Mouse (Mus musculus): ENCODE measurements around the gene Ube2c.
A peak's percentile ranks its signal among the peaks of the same experiment; 100 is the strongest.

The Ube2c gene

DNA sequence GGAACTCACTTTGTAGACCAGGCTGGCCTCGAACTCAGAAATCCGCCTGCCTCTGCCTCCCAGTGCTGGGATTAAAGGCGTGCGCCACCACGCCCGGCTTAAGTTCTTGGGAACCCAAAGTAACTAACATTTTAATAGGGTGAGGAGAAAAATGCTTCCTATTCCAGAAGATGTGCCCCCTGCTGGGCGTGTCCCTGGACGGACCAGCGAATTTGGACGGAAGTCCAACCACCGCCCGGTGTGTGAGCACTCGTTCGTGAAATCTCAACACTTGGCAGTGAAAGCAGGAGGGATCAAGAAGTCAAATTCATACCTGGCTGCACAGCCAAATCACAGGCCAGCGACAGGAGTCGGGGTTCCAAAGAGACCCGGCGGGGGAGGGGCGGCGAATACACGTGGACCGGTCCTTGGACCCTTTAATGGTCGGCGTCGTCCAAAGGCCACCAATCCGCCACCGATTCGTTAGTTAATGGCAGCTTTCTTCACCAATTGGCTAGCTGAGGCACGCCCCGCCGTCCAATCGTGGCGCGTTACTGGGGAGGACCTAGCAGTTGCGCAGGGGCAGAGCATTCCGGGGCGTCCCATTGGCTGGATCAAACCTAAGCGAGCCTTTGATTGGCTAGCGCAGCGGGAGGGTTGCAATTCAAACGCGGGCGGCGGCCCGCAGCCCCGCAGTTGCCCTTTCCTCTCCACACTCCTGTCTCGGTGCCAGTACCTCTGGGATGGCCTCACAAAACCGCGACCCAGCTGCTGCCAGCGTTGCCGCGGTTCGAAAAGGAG is at the start of gene Ube2c:
Ube2c (plus strand) TSS at position 641 of the 780 bp plus-strand sequence.
- DNase-seq: peak; percentile 97 to 98

DNA sequence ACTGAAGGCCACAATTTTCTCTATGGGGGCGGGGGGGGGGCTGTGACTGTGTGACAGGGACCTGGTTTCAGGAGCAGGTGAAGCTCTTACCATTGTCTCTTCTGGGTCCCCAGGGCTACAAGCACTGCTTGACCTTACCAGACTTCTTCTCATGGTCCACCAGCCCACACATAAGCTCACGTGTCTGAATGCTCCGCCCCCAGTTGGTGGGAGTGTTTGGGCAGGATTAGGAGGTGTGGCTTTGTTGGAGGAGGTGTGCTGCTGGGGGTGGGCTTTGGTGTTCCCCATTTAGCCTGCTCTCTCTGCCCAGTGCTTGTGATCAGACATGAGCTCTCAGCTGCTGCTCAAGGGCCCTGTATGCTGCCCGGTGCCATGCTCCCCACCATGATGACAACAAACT is 46.4 kb upstream of the Ube2c start:
- no peak for DNase-seq

DNA sequence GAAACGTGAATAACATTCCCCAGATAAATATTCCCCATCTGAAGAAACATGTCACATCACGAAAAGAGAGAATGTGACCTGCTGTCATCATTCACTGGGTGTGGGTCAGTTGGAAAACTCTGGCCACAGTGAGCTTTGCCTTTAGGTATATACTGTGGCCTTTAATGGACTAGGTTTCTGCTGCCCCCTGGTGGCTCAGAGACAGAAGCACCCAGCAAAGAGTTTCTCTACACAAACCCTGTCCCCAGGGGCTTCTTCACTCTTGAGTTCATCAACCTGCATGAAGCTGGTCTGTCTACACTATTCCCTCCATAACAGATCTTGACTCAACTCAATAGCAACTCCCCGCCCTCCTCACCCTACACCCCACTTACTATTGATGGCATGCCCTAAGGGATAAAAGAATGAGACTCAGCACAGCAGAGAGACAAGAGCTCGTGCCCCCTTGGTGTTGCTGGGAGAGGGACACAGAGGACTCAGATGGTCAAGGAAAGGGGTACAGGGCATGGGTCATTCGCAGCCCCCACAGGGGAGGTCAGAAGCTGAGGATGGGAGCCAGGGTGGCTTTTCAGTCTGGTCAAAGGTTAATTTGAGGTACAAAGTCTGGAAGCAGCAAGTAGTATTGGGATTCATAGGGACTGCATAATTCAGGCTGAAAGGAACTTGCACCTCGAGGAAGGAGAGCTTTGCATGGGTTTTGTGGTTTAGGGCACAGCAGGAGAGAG is 43.6 kb upstream of the Ube2c start:
- DNase-seq: peak; percentile 58 to 67

DNA sequence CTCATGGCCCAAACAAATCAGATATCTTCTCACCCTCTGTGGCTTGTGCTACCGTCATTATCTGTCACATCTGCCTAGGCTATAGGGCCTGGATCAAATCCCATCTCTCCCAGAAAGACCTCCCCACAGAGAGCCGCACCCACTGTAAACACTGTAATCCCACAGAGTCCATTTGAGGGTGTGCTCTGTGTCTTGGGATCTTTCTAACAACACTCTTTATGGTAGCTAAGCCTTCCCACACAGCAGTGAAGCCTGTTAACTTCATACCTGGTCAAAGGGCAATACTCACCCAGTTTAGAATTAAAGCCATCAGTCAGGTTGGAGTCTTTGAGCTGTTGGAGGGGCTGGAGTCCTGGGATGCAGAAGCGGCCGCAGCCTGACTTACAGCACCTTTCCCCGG is 38.0 kb upstream of the Ube2c start:
- no peak for DNase-seq

DNA sequence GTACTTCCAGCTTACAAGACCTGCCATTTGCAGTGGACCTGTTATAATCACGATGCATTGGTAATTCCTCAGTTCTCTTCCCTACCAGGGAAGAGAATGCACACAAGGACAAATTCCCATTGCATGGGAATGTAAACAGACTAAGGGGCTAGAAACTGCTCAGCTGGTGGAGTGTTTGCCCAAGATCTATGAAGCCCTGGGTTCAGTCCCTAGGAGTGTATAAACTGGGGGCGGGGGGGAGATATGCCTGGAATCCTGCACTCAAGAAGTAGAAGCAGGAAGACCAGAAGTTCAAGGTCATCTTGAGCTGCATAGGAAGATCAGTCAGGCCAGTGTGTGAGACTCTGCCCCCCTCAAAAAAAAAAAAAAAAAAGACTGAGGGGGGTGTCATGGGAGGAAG is 36.4 kb upstream of the Ube2c start:
- no peak for DNase-seq

DNA sequence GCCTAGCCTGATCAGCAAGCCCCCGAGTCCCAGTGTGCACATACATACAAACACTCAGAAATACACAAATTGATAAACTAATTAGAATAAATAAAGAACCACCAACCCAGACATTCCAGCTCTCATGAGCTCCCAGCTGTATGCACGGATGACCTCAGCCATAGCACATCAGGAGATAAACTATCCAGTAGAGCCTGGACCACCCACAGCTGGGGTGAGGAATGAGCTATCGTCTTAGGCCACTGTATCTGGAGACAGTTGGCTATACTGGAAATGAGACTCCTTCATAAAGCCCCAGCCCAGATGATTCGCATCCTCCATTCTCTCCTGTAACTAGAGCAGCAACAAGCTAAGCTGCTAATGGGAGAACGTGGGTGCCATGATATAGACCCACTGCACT is 34.9 kb upstream of the Ube2c start:
- no peak for DNase-seq

DNA sequence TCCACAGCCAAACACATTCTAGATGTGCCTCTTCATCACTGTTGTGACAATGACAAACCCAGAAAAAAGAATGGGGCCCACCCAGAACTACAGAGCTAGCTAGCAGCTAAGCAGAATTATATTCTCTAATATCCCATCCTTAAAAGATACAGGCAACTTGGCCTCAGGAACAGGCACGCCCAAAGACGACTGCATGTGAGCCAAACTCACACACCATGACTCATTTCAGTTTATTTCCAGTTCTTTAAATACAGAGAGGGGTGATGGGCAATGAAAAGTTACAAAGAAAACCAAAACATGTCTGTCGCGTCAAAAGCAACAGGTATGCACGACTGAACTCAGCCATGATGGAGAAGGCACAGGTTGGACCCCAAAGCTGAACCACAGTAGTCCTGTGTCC is 34.3 kb upstream of the Ube2c start:
- DNase-seq: no peak

DNA sequence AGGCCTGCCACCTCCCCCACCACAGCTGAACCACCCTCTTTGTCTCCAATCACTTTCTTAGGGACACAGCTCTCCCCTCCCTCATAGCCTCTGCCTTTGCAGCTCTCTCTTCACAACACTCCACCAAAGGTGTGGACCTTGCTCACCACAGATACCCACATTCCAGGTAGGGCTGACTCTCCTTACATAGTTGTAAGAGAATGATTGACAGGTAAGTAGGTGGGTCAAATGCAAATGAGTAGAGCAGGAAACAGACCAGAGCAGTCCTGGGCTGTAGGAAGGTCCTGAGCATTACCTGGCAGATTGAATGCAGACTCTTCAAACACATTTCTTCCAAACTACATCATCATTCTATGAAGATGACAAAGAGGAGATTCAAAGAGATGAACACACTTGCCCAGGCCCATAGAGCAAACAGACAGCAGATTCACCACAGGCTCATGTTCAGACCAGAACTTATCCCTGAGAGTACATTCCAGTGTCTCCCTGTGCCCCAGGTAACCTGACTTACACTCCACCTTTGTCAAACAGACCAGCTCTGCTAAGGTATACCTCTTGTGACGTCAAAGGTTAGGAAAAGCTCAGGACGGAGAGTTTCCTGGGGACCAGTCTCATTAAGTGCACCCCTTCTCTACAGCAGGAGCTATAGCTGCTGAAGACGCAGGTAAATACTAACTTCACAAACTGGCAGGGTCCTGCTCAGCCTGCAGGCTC is 32.2 kb upstream of the Ube2c start:
- DNase-seq: no peak

DNA sequence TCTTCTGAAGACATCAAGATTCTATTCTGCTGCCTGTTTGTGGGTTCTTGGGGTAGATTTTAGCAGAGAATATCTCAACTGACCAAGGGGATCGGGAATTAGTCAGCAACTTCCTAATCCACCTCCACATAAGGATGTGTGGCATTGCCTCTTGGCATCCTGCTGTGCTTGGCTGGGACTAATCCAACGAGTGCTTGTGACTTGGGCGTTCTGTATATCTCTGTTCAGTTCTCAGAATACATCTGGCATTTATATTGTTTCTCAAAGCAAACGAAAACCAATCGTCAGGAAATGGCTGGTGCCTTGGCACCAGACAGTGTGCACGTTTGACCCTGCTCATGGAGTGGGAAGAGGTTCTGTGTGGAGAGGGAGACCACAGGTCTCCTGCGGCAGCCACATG is 29.8 kb upstream of the Ube2c start:
- no peak for DNase-seq

DNA sequence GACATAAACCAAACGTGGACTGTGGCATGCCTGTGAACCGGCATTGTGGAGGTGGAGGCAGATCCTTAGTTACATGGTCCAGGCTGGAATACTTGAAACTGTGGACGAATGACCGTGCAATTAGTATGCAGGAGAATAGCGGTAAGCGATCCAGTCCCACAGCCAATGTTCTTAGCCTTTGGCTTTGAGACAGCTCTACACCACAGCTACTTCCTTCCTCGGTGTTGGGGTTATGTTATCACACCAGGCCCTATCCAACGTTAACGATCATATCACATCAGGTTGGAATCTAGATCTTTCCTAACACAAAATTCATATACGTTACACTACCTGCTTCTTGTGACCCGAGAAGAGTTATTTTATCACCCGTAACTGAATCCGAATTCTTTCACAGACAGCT is 24.7 kb upstream of the Ube2c start:
- no peak for DNase-seq

DNA sequence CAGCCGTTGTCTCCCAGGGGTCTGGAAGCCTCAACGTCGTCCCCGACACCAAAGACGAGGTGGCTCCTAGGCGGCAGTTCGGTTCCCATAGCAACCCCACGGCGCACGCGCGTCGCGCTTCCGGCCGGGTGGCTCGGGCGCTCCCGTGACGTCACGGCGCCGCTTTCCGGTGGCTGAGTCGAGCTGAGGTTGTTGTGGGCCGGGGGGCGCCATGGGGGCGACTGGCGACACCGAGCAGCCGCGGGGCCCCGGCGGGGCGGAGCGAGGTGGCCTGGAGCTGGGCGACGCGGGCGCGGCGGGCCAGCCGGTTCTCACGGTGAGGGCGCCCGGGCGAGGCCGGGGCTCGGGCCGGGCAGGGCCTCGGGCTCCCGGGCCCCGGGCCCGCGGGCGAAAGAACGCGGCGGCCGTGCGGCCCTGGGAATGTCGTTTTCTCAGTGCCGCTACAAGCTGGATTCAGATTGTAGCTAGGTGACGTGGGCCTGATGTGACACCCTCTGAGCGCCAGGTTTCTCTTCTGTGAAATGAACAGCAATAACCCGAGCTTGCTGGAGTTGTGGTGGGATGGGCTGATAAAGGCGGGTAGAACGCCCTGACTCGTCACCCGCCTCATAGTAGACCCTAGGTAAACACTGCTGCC is 23.7 kb upstream of the Ube2c start, which contains the start of the genes Wfdc3 and Dnttip1:
Wfdc3 (minus strand) TSS at position 89 of the 637 bp plus-strand sequence.
Dnttip1 (plus strand) TSS at position 141 of the 637 bp plus-strand sequence.
- DNase-seq: peak; percentile 91 to 92

DNA sequence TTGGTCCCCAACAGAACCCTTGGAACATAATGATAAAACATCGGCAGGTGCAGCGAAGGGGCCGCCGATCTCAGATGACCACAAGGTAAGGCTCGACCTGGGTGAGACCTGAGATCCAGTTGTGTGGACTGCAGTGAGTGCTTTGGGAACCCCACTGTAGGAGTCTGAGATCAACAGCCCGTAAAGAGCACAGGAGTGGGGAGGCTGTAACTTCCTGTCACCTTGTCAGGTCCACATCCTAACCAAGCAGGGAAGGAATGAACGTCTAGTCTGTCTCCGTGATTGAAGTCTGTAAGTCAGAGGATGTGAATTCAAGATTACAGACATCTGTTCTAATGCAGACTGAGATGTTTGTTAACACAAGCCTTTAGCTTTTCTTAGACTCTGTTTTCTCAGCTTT is 23.0 kb upstream of the Ube2c start:
- DNase-seq: no peak

DNA sequence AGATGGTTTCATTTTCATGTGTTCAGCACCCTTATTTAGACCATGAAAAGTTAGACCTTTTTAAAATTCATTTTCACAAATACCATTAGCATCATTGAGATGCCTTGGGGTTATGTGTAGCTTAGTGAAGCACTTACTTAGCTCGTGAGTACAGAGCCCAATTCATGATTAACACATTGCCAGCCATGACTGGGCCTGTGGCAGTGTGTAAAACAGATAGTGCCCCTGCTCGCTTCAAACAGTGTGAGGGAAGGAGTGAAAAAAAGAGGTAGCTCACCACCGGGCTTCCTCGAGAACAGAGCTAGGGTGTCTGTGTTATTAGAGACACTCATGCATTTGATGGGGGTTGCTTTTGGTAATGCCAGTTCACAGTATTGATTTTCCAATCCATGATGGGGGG is 21.5 kb upstream of the Ube2c start:
- no peak for DNase-seq

DNA sequence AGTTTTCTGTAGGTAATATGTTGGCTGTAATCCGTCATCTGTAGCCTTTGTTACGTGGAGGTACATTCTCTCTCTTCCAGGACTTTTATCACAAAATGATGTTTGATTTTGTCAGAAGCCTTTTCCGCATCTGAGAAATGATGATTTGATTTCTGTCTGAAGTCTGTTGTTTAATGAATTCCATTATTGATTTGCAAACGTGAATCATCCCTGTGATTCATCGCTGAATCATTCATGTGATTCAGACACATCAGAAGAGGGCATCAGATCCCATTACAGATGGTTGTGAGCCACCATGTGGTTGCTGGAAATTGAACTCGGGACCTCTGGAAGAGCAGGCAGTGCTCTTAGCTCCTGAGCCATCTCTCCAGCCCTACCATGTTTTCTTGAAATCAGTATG is 20.7 kb upstream of the Ube2c start:
- no peak for DNase-seq

DNA sequence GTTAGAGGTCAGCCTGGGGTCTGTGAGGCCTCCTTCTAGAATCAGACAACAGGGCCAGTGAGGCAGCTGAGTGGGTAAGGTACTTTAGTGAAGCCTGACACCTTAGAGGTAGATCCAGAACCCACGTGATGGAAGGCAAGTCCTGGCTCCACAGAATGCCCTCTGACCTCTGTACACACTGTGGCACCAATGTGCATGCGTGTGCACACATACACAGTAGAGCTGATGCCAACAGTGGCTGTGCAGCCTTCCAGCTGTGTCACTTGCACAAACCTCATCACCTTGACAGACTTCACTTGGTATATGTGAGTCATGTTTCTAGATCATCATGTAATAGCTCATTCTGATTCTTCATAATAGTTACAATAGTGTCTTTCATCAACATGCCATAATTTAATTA is 17.2 kb upstream of the Ube2c start:
- no peak for DNase-seq

DNA sequence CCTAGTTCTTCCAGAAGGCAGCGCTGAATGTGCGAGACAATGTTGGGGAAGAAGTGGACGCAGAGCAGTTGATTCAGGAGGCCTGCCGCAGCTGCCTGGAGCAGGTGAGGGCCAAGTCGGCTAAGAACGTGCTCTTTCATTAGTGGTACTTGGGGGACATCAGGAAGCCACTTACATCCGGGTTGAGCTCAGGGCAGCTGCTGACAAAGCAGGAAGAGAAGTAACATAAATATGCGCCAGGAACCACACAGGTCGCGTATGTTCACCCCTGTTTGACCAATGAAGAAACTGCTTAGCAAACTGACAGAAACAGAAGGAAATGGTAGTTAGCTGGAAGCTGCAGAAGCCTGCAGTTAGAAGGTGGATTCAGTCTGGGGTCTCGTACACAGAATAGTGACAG is 15.6 kb upstream of the Ube2c start:
- DNase-seq: no peak

DNA sequence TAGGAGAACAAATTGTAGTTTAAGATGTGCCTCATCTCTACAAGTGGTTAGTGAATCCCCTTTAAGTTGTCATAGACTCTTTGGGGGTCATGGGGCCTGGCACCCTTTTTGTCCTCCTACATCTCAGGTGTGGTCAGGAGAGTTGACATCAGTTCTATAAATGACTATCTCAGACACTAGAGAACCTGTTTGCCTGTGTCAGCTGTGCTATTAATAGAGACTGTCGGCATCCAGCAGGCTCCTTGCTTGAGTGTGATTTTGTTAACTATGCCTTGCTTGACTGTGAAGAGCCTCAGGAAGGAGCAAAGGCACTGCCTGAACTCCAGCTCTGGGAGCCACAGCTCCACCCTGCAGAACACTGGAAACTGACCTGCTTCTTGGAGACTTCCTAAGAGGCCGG is 14.9 kb upstream of the Ube2c start:
- DNase-seq: no peak

DNA sequence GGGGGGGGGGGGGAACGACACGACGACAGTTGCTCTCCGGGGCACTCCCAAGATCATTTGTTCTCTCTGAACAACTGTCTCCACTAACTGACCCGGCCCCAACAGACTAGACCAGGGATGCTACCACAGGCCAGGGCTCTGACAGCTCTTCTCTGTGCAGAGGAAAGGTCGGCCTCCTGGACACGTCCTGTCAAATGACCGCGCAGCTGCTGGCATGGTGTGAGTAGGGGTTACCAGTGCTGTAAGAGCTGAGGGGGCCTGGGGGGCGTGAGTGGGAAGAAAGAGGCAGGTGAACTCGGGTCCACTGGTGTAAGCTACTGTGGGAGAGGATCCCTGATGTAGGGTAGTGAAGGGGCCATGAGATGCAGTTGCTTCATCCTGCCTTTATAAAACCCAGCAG is 11.9 kb upstream of the Ube2c start:
- no peak for DNase-seq

DNA sequence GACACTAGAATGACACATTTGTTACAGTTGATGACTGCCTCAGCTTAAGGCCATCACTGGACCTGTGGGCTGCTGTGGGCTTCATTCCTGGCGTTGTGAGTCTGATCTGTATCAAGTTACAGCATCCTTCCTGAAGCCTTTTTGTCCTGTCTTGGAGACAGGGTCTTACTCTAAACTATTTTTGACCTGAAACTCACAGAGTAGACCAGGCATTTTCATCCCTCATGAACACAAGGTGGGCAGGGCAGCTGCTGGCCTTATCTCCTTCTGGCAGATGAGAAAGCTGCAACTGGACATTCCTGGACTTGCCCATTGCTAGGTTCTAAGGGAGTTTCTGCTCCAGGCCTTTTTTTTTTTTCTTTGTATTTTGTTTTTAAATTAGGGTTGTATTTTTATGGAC is 11.0 kb upstream of the Ube2c start:
- DNase-seq: no peak

DNA sequence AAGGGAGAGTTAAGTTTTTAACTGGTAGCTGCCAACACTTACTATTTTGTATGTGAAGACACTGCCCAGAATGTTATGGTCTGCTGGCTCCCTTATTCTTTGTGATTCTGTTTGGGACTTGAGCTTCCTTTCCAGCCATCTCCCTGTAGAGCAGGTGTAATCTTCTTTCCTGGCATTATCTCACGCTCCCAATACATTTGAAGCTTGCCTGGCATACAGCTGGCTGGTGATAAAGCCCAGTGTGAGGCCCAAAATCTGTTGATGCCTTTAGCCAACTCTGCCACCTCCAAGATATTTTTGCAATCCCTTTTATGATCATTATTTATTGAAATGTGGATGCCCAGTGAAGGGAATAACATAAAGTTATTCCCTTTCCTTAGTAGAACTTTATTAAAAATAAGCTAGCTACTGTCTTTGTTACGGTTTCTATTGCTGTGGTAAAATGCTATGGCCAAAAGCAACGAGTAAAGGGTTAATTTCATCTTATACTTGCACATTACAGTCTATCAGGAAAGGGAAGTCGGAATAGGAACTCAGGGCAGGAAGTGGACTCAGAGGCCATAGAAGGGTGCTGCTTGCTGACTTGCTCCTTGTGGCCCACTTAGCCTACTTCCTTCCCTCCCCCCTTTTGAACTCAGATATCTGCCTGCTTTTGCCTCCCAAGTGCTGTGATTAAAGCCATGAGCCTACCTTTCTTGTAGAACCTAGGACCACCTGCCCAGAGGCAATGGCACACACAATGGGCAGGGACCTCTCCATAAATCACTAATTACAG is 9.5 kb upstream of the Ube2c start:
- no peak for DNase-seq

DNA sequence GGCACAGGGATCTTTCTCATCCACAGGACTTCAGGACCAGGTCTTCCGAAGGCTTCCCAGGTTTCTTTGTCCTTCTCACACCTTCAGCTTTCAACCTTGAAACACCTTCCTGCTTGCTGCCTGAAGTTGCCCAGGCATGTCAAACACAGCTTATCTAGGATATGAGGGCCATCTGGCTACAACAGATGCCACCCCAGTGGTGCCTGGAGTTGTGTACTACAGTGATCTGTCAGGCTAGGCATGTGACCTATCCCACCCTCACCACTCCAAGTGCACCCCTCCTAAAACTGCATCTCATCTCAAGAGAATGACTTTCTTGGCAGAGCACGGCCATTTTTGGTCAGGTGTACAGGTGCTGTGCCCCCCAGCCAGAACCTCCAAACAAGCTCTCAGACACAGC is 8.2 kb upstream of the Ube2c start:
- peak in 1 of 2 experiments; percentile 21 for DNase-seq

DNA sequence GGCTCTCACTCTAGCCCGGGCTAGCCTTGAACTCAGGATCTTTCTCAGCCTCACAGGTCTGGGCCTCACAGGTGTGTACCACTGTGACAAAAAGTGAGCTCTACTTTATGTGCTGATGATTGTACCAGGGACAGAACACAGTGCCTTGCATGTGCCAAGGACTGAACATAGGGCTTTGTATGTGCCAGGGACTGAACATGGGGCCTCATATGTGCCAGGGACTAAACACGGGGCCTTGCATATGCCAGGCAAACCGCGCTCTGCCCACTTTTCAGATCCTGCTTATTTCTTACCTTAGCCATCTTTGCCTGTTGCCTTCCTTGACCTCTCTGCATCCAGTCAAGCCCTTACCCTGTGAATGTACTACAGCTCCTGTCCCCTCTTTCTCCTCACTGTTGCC is 7.7 kb upstream of the Ube2c start:
- no peak for DNase-seq
